Mouse (Mus musculus) E14TG2a.4 (cell line): ENCODE data around the gene St6galnac1.

Experiments
- H3K27me3 ChIP-seq: 2 replicates; pipeline ENCODE4 v1.6.1; 2014; ENCODE audit warnings: low read length, control low read depth; ENCODE audit not compliant: insufficient read depth
- H3K36me3 ChIP-seq: 2 replicates; pipeline ENCODE4 v1.6.1; 2014; ENCODE audit warnings: low read length, control low read depth; ENCODE audit not compliant: insufficient read depth
- H3K4me1 ChIP-seq: replicated peaks from 2 replicates; pipeline ENCODE4 v1.6.1; 2014; ENCODE audit warnings: low read depth, low read length, control low read depth
- H3K4me3 ChIP-seq: replicated peaks from 2 replicates; pipeline ENCODE4 v1.5.1; 2014; ENCODE audit warnings: mild to moderate bottlenecking, low read length
- H3K9me3 ChIP-seq: 2 replicates; pipeline ENCODE4 v1.6.1; 2014; ENCODE audit warnings: low read length, control low read depth
- CTCF ChIP-seq: conservative IDR thresholded peaks from 2 replicates; pipeline ENCODE4 v1.5.1; 2014; ENCODE audit warnings: low read length
- NANOG ChIP-seq: IDR thresholded peaks from 2 replicates; pipeline ENCODE4 v1.6.1; 2014; ENCODE audit warnings: borderline replicate concordance, low read length, mixed read lengths
- POU5F1 ChIP-seq: IDR thresholded peaks from 2 replicates; pipeline ENCODE4 v1.6.1; 2014; ENCODE audit warnings: low read length, borderline replicate concordance

Gene St6galnac1

GRCm38 (mm10) chr11:116799364-116799763, 24.1 kb upstream of the St6galnac1 start:
- peaks cover 35% of the 10 kb centered on the region for H3K4me1 ChIP-seq
- no peak for TF ChIP-seq CTCF
- no peak for TF ChIP-seq POU5F1
- TF ChIP-seq NANOG = no peak
- no peak overlapping the region for H3K4me3 ChIP-seq
- H3K27me3 ChIP-seq = no peaks in the 10 kb centered on the region
- H3K36me3 ChIP-seq = no peaks in the 10 kb centered on the region
- no peaks in the 10 kb centered on the region for H3K9me3 ChIP-seq

GRCm38 (mm10) chr11:116784221-116784620, 8.9 kb upstream of the St6galnac1 start:
- Histone ChIP-seq H3K9me3 (no peaks in the 10 kb centered on the region), H3K4me3 (peak overlapping the region; percentile 45), H3K27me3 (no peaks in the 10 kb centered on the region), H3K36me3 (no peaks in the 10 kb centered on the region), H3K4me1 (peaks cover 45% of the 10 kb centered on the region)
- TF ChIP-seq CTCF = no peak
- TF ChIP-seq NANOG = no peak
- no peak for TF ChIP-seq POU5F1

GRCm38 (mm10) chr11:116782737-116783145, 7.4 kb upstream of the St6galnac1 start:
- Histone ChIP-seq H3K9me3 (no peaks in the 10 kb centered on the region), H3K36me3 (no peaks in the 10 kb centered on the region), H3K4me3 (no peak overlapping the region), H3K27me3 (no peaks in the 10 kb centered on the region), H3K4me1 (peaks cover 45% of the 10 kb centered on the region)
- TF ChIP-seq CTCF (peak; percentile 22; the same call in 1 of the 2 replicates), NANOG (no peak), POU5F1 (no peak)

- Histone ChIP-seq H3K36me3 (no peaks in the 10 kb centered on the region), H3K4me3 (no peak overlapping the region), H3K9me3 (no peaks in the 10 kb centered on the region), H3K27me3 (0 out of 2 replicates have a peak, but pooled peaks cover 3% of the 10 kb centered on the region), H3K4me1 (no peaks in the 10 kb centered on the region; the same call in 1 of the 2 replicates)
- TF ChIP-seq POU5F1 (no peak), CTCF (no peak), NANOG (no peak)
Observed at GRCm38 (mm10) chr11:116773205-116773604, 2.1 kb downstream of the St6galnac1 start.

GRCm38 (mm10) chr11:116769873-116770272, 5.4 kb downstream of the St6galnac1 start:
- TF ChIP-seq CTCF = no peak
- TF ChIP-seq NANOG = no peak
- TF ChIP-seq POU5F1 = no peak
- H3K9me3 ChIP-seq = no peaks in the 10 kb centered on the region

GRCm38 (mm10) chr11:116764946-116765345, 10.4 kb downstream of the St6galnac1 start:
- H3K36me3 ChIP-seq = no peaks in the 10 kb centered on the region
- TF ChIP-seq NANOG (no peak), POU5F1 (no peak), CTCF (no peak)
- peaks cover 10% of the 10 kb centered on the region for H3K27me3 ChIP-seq
- no peak overlapping the region for H3K4me3 ChIP-seq
- H3K9me3 ChIP-seq = no peaks in the 10 kb centered on the region
- H3K4me1 ChIP-seq = no peaks in the 10 kb centered on the region

More at GRCm38 (mm10) chr11:116769873-116770272, 5.4 kb downstream of the St6galnac1 start:
- Histone ChIP-seq H3K36me3 (no peaks in the 10 kb centered on the region), H3K4me1 (no peaks in the 10 kb centered on the region; the same call in 1 of the 2 replicates), H3K4me3 (no peak overlapping the region), H3K27me3 (peaks cover 13% of the 10 kb centered on the region)

- H3K36me3 ChIP-seq = no peaks in the 10 kb centered on the region
- peaks cover 10% of the 10 kb centered on the region for H3K27me3 ChIP-seq
- H3K4me1 ChIP-seq = no peaks in the 10 kb centered on the region
- no peak for TF ChIP-seq NANOG
- TF ChIP-seq CTCF = no peak
- no peak for TF ChIP-seq POU5F1
- no peak overlapping the region for H3K4me3 ChIP-seq
- H3K9me3 ChIP-seq = no peaks in the 10 kb centered on the region
Observed at GRCm38 (mm10) chr11:116764346-116764745, 11.0 kb downstream of the St6galnac1 start.

- Histone ChIP-seq H3K9me3 (no peaks in the 10 kb centered on the region; the same call in 1 of the 2 replicates), H3K4me3 (no peak overlapping the region), H3K27me3 (peaks cover 13% of the 10 kb centered on the region), H3K36me3 (no peaks in the 10 kb centered on the region), H3K4me1 (peaks cover 6% of the 10 kb centered on the region)
- TF ChIP-seq CTCF (no peak), POU5F1 (no peak), NANOG (no peak)
Observed at GRCm38 (mm10) chr11:116755191-116755590, 20.1 kb downstream of the St6galnac1 start.
